17 mouse cellular contexts compared by ENCODE assay signal in the genomic region with DNA sequence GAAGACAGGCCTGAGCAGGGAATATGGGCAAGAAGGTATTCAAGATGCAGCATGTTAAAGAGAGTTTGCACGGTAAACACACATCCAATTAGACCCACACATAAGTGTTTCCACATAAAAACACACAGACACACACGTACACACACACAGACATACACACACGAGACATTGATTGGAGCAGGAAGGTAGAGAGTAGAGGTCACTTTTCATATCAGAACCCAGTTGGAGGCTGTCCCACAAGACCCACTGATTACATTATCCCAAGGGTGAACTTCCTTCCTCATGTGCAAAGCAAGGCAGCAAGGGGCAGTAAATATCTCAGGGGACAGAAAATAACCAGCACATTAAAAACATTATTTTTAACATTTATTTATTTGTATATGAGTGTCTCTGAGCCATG.
DNase-seq lines count a peak whose midpoint lies in the region; ATAC-seq and TF ChIP-seq lines count a peak whose summit lies in the region.
"Had no signal": no experiment of that assay in that cellular context is flagged by ENCODE, and none has a peak within 500 bp of the region (broad histone marks: within the 10 kb centered on the region; RNA-seq: fewer than 3 reads in every experiment).

No protein-coding gene starts in this region.

- H3K36me3 ChIP-seq in megakaryocyte, embryonic 14.5 days (replicated peaks; ENCODE audit: low read length): no peaks in the 10 kb centered on the region
- H3K36me3 ChIP-seq in CH12.LX (replicated peaks in 1 of 2; ENCODE audit: control insufficient read depth in 1 of 2, insufficient read depth in 1 of 2, low read length in 1 of 2): no peaks in the 10 kb centered on the region
- H3K36me3 ChIP-seq: embryonic facial prominence, embryonic 13.5 days; embryonic facial prominence, embryonic 15.5 days; forebrain, embryonic 10.5 days; forebrain, embryonic 12.5 days had no signal

- no peak for DNase-seq in CH12.LX (ENCODE audit: extremely low read depth)
- no peak for DNase-seq in spleen, postnatal 36 days (ENCODE audit: low spot score in 2 of 2)
- no peak for DNase-seq in lung, adult 2 months
- DNase-seq: cerebellum, adult 11 months; cerebellum, adult 18-20 months; cerebellum, adult 8-10 months; cerebellum, adult 9-11 months; cerebellum, postnatal 36 days had no signal

- 0 out of 2 replicates have a peak overlapping the region, but pooled peaks have one; percentile 12 for H3K4me2 ChIP-seq in CH12.LX (ENCODE audit: insufficient read depth, low read depth, poor library complexity, severe bottlenecking)
- H3K4me2 ChIP-seq: embryonic facial prominence, embryonic 13.5 days; embryonic facial prominence, embryonic 15.5 days; forebrain, embryonic 12.5 days had no signal

- H3K4me3 ChIP-seq in megakaryocyte, embryonic 14.5 days (replicated peaks): peak overlapping the region; percentile 80
- H3K4me3 ChIP-seq in CH12.LX (replicated peaks in 1 of 3; ENCODE audit: low read depth in 2 of 3, low read length in 2 of 3, poor library complexity in 1 of 3): no peak overlapping the region
- no peak overlapping the region for H3K4me3 ChIP-seq in lung, adult 2 months (replicated peaks; ENCODE audit: extremely low read depth, low read depth, low read length)
- H3K4me3 ChIP-seq: embryonic facial prominence, embryonic 13.5 days; embryonic facial prominence, embryonic 15.5 days; erythroblast, embryonic 14.5 days; forebrain, embryonic 10.5 days; forebrain, embryonic 12.5 days had no signal

- TF ChIP-seq POLR2A in CH12.LX (IDR thresholded peaks at IDR 0.05; ENCODE audit: low read depth, low read length): no peak
- TF ChIP-seq POLR2A in lung, adult 2 months (IDR thresholded peaks at IDR 0.05; ENCODE audit: borderline replicate concordance, extremely low read depth, low read depth, low read length): no peak

- peaks cover 38% of the 10 kb centered on the region for H3K4me1 ChIP-seq in megakaryocyte, embryonic 14.5 days
- peaks cover 6 to 22% of the 10 kb centered on the region in 2 experiments; a peak in 3 of 4 replicates for H3K4me1 ChIP-seq in CH12.LX (ENCODE audit: control insufficient read depth in 1 of 2, insufficient read depth in 2 of 2)
- 0 out of 2 replicates have a peak, but pooled peaks cover 2% of the 10 kb centered on the region for H3K4me1 ChIP-seq in lung, adult 2 months (ENCODE audit: control insufficient read depth, insufficient read depth, low read length)
- H3K4me1 ChIP-seq: embryonic facial prominence, embryonic 13.5 days; embryonic facial prominence, embryonic 15.5 days; forebrain, embryonic 12.5 days had no signal

- no peaks in the 10 kb centered on the region for H3K9me3 ChIP-seq in megakaryocyte, embryonic 14.5 days
- no peaks in the 10 kb centered on the region for H3K9me3 ChIP-seq in CH12.LX (replicated peaks; ENCODE audit: low read length)
- H3K9me3 ChIP-seq: embryonic facial prominence, embryonic 13.5 days; embryonic facial prominence, embryonic 15.5 days; forebrain, embryonic 10.5 days; forebrain, embryonic 12.5 days had no signal

- no peak overlapping the region for H3K27ac ChIP-seq in CH12.LX (ENCODE audit: insufficient read depth, low read depth)
- H3K27ac ChIP-seq: embryonic facial prominence, embryonic 13.5 days; embryonic facial prominence, embryonic 15.5 days; forebrain, embryonic 10.5 days; forebrain, embryonic 12.5 days had no signal

- dilution Hi-C loops in CH12.LX (cut with MboI; ENCODE audit: extremely low pct_ligation_motif_present, extremely low pct_unique_long_range_greater_than_20kb, low sequenced_read_pairs): no loop called here

- no peaks in the 10 kb centered on the region for H3K79me2 ChIP-seq in CH12.LX (replicated peaks; ENCODE audit: control insufficient read depth, extremely low read depth, insufficient read depth, poor library complexity, severe bottlenecking)

- no peak for ATAC-seq in megakaryocyte, adult 5-6 weeks (ENCODE audit: poor library complexity, severe bottlenecking)
- ATAC-seq: forebrain, embryonic 14.5 days; forebrain, embryonic 16.5 days had no signal

- H3K27me3 ChIP-seq in megakaryocyte, embryonic 14.5 days (replicated peaks): no peaks in the 10 kb centered on the region
- H3K27me3 ChIP-seq in CH12.LX (replicated peaks): no peaks in the 10 kb centered on the region
- H3K27me3 ChIP-seq: embryonic facial prominence, embryonic 13.5 days; embryonic facial prominence, embryonic 15.5 days; forebrain, embryonic 12.5 days had no signal

- 58% methylated on average over 3 of the region's 3 CpGs for WGBS in lung, adult 2 months

- TF ChIP-seq RAD21 in CH12.LX (IDR thresholded peaks at IDR 0.05; ENCODE audit: low read depth, low read length): no peak

- in situ Hi-C loops in CH12.LX (cut with MboI; ENCODE audit: low pct_ligation_motif_present, low pct_unique_long_range_greater_than_20kb, low sequenced_read_pairs): no loop called here

- no peak overlapping the region for H3K9ac ChIP-seq in CH12.LX (ENCODE audit: insufficient read depth, low read depth)
- H3K9ac ChIP-seq: embryonic facial prominence, embryonic 13.5 days; embryonic facial prominence, embryonic 15.5 days; forebrain, embryonic 12.5 days had no signal

- TF ChIP-seq CTCF in CH12.LX (conservative IDR thresholded peaks at IDR 0.05 in 1 of 2, IDR thresholded peaks at IDR 0.05 in 1 of 2; ENCODE audit: low read depth in 2 of 2, low read length in 2 of 2): no peak
- no peak for TF ChIP-seq CTCF in lung, adult 2 months (IDR thresholded peaks at IDR 0.05; ENCODE audit: insufficient read depth, low read length)

- no peak for TF ChIP-seq EP300 in CH12.LX (IDR thresholded peaks at IDR 0.05; ENCODE audit: low read length)

TF ChIP-seq in CH12.LX, 34 proteins besides CTCF, POLR2A, EP300 and RAD21:
- no peak for TF ChIP-seq POLR2AphosphoS2 (IDR thresholded peaks at IDR 0.05; ENCODE audit: low read depth, low read length)
- no peak for TF ChIP-seq MYC (IDR thresholded peaks at IDR 0.05; ENCODE audit: low read depth, low read length)
- no peak for TF ChIP-seq TCF12 (IDR thresholded peaks at IDR 0.05; ENCODE audit: low read depth, low read length)
- TF ChIP-seq USF1 (IDR thresholded peaks at IDR 0.05; ENCODE audit: low read depth, low read length): no peak
- TF ChIP-seq USF2 (conservative IDR thresholded peaks at IDR 0.05; ENCODE audit: low read depth, low read length): no peak
- TF ChIP-seq E2F4 (IDR thresholded peaks at IDR 0.05; ENCODE audit: insufficient replicate concordance, low read depth, low read length): no peak
- no peak for TF ChIP-seq ZMIZ1 (IDR thresholded peaks at IDR 0.05; ENCODE audit: low read depth, low read length)
- no peak for TF ChIP-seq MXI1 (IDR thresholded peaks at IDR 0.05; ENCODE audit: low read depth, low read length)
- no peak for TF ChIP-seq UBTF (IDR thresholded peaks at IDR 0.05; ENCODE audit: low read depth, low read length)
- TF ChIP-seq NRF1 (IDR thresholded peaks at IDR 0.05; ENCODE audit: low read depth, low read length): no peak
- TF ChIP-seq MAFK (IDR thresholded peaks at IDR 0.05; ENCODE audit: insufficient replicate concordance, low read length): no peak
- TF ChIP-seq SIN3A (IDR thresholded peaks at IDR 0.05; ENCODE audit: low read length): no peak
